Mouse (Mus musculus) left cerebral cortex, adult 18-20 months (tissue): Measurements from ENCODE around the gene Prss2. TPM values are rescaled to one million over a fixed set of nuclear protein-coding genes. Genes with fewer than 3 reads are reported as not detected.
"Not testable (repeated sequence)": the region's sequence is repeated elsewhere in the genome, so short reads cannot be mapped to it uniquely, and the experiment has no call there.

Source experiments
- DNase-seq, 2 experiments: peaks; one replicate each; pipeline ENCODE4 v3.0.0; 2021 to 2022; ENCODE audit warnings: low spot score in 2 of 2, mixed read lengths in 1 of 2
- long read RNA-seq, 2 experiments: library from polyadenylated mRNA; stranded (forward); transcript quantifications; one replicate each; pipeline ENCODE4 v2.0.0; 2021
- total RNA-seq, 2 experiments: library from RNA; stranded (reverse); gene quantifications; 2 replicates each; pipeline ENCODE4 v1.2.3; 2021

Prss2 gene
- total RNA-seq: not detected
- long read RNA-seq, experiment 1: 0 reads
- long read RNA-seq, experiment 2: 0 reads

GRCm38 (mm10) chr6:41521487-41521886 lies at the start of gene Prss2:
Prss2 (plus strand) TSS chr6:41521787.
- no peak for DNase-seq

- DNase-seq: no peak
Measured at GRCm38 (mm10) chr6:41499374-41499773, 22.2 kb upstream of the Prss2 start.

- no peak for DNase-seq
Measured at GRCm38 (mm10) chr6:41504915-41505314, 16.7 kb upstream of the Prss2 start.

GRCm38 (mm10) chr6:41505323-41505722 lies 16.3 kb upstream of the Prss2 start:
- DNase-seq: no peak

GRCm38 (mm10) chr6:41518017-41518524 lies 3.5 kb upstream of the Prss2 start:
- peak in 1 of 2 experiments; percentile 30 for DNase-seq

- DNase-seq: no peak
Measured at GRCm38 (mm10) chr6:41526453-41526852, 4.9 kb downstream of the Prss2 start.

GRCm38 (mm10) chr6:41527402-41527801 lies 5.8 kb downstream of the Prss2 start:
- DNase-seq: no peak

GRCm38 (mm10) chr6:41529987-41530386 lies 8.4 kb downstream of the Prss2 start:
- DNase-seq: peak in 1 of 2 experiments; percentile 35

GRCm38 (mm10) chr6:41532181-41532580 lies 10.6 kb downstream of the Prss2 start:
- DNase-seq: no peak

GRCm38 (mm10) chr6:41532687-41533284 lies 11.2 kb downstream of the Prss2 start:
- DNase-seq: no peak

GRCm38 (mm10) chr6:41537376-41537775 lies 15.8 kb downstream of the Prss2 start:
- no peak for DNase-seq

GRCm38 (mm10) chr6:41538296-41538695 lies 16.7 kb downstream of the Prss2 start:
- not testable (repeated sequence) for DNase-seq

- DNase-seq: no peak
Measured at GRCm38 (mm10) chr6:41540746-41541145, 19.2 kb downstream of the Prss2 start.

GRCm38 (mm10) chr6:41541746-41542145 lies 20.2 kb downstream of the Prss2 start:
- DNase-seq: no peak

- DNase-seq: peak; percentile 21 to 22
Measured at GRCm38 (mm10) chr6:41542983-41543382, 21.4 kb downstream of the Prss2 start.

- DNase-seq: peak; percentile 15 to 24
Measured at GRCm38 (mm10) chr6:41543411-41544050, 21.9 kb downstream of the Prss2 start.

- no peak for DNase-seq
Measured at GRCm38 (mm10) chr6:41544381-41544924, 22.9 kb downstream of the Prss2 start.

- DNase-seq: no peak
Measured at GRCm38 (mm10) chr6:41545266-41545665, 23.7 kb downstream of the Prss2 start.

- DNase-seq: no peak
Measured at GRCm38 (mm10) chr6:41547056-41547650, 25.6 kb downstream of the Prss2 start.

- DNase-seq: no peak
Measured at GRCm38 (mm10) chr6:41548286-41548685, 26.7 kb downstream of the Prss2 start.

- DNase-seq: no peak
Measured at GRCm38 (mm10) chr6:41553356-41554010, 31.9 kb downstream of the Prss2 start.
